Comparison of ENCODE assay signal across 10 mouse cellular contexts in genomic region chr4:136120041-136120440, GRCm38 (mm10). TPM values are rescaled to one million over a fixed set of nuclear protein-coding genes. Genes with fewer than 3 reads are reported as not detected.
DNase-seq lines count a peak whose midpoint lies in the region; ATAC-seq and TF ChIP-seq lines count a peak whose summit lies in the region.
"Had no signal": no experiment of that assay in that cellular context is flagged by ENCODE, and none has a peak within 500 bp of the region (broad histone marks: within the 10 kb centered on the region; RNA-seq: fewer than 3 reads in every experiment).

No protein-coding gene starts in this region.

- H3K27me3 ChIP-seq in kidney, adult 2 months (replicated peaks; ENCODE audit: control insufficient read depth, insufficient read depth, low read length), result no peaks in the 10 kb centered on the region
- H3K27me3 ChIP-seq in intestine, embryonic 16.5 days (replicated peaks; ENCODE audit: control insufficient read depth, insufficient read depth, low read length), result no peaks in the 10 kb centered on the region
- H3K27me3 ChIP-seq: forebrain, embryonic 15.5 days had no signal

- no peak for TF ChIP-seq CTCF in kidney, adult 2 months (conservative IDR thresholded peaks at IDR 0.05; ENCODE audit: insufficient read depth, insufficient read length, low read depth, low read length)

- ATAC-seq in intestine, embryonic 16.5 days, result no peak
- ATAC-seq: forebrain, embryonic 15.5 days; hindbrain, postnatal 0 days had no signal

- H3K4me2 ChIP-seq in intestine, embryonic 16.5 days (ENCODE audit: low read depth, low read length), result no peak overlapping the region
- H3K4me2 ChIP-seq: forebrain, embryonic 15.5 days had no signal

- peaks cover 7% of the 10 kb centered on the region; the same call in 1 of the 2 replicates for H3K4me1 ChIP-seq in kidney, adult 2 months (ENCODE audit: control insufficient read depth, insufficient read depth, low read length)
- peaks cover 14% of the 10 kb centered on the region for H3K4me1 ChIP-seq in intestine, embryonic 16.5 days (ENCODE audit: control insufficient read depth, insufficient read depth, low read length)
- H3K4me1 ChIP-seq: forebrain, embryonic 15.5 days had no signal

- H3K27ac ChIP-seq in kidney, adult 2 months (ENCODE audit: insufficient read depth, low read depth, low read length), result no peak overlapping the region
- H3K27ac ChIP-seq in intestine, embryonic 16.5 days (ENCODE audit: low read length), result no peak overlapping the region
- H3K27ac ChIP-seq: forebrain, embryonic 15.5 days; hindbrain, postnatal 0 days had no signal

- H3K36me3 ChIP-seq in kidney, adult 2 months (ENCODE audit: control insufficient read depth, insufficient read depth, low read length), result no peaks in the 10 kb centered on the region
- H3K36me3 ChIP-seq in intestine, embryonic 16.5 days (ENCODE audit: control insufficient read depth, insufficient read depth, low read length), result no peaks in the 10 kb centered on the region
- H3K36me3 ChIP-seq: forebrain, embryonic 15.5 days had no signal

- no peak overlapping the region for H3K4me3 ChIP-seq in kidney, adult 2 months (ENCODE audit: insufficient read depth, low read depth, low read length)
- no peak overlapping the region for H3K4me3 ChIP-seq in intestine, embryonic 16.5 days (ENCODE audit: low read length)
- H3K4me3 ChIP-seq: forebrain, embryonic 15.5 days had no signal

- 17% methylated on average over 16 of the region's 16 CpGs for WGBS in kidney, adult 2 months
- 24% methylated on average over 16 of the region's 16 CpGs for WGBS in intestine, embryonic 16.5 days

- H3K9me3 ChIP-seq in intestine, embryonic 16.5 days (ENCODE audit: control insufficient read depth, low read length), result no peaks in the 10 kb centered on the region
- H3K9me3 ChIP-seq: forebrain, embryonic 15.5 days had no signal

- TF ChIP-seq POLR2A in kidney, adult 2 months (IDR thresholded peaks at IDR 0.05; ENCODE audit: low read depth, low read length), result no peak

- H3K9ac ChIP-seq in intestine, embryonic 16.5 days (ENCODE audit: low read depth, low read length), result no peak overlapping the region
- H3K9ac ChIP-seq: forebrain, embryonic 15.5 days had no signal

- DNase-seq in lung, adult 18-20 months, result peak; percentile 49 to 51
- DNase-seq in lung, postnatal 14 days, result no peak
- DNase-seq in embryo, embryonic 10.5 days (ENCODE audit: low spot score), result peak; percentile 47
- peak; percentile 59 for DNase-seq in kidney, adult 2 months
- DNase-seq in lung, postnatal 25 days (ENCODE audit: low spot score), result peak; percentile 47
- DNase-seq in frontal cortex, postnatal 10 days (ENCODE audit: low spot score in 2 of 2), result no peak
- DNase-seq: cerebellum, postnatal 36 days had no signal

RNA-seq across cellular contexts. Expression of gene Id3, which starts 23.3 kb away (rescaled TPM):
- polyA plus RNA-seq in kidney, adult 2 months (2012; rRNA removed), result 259 and 289 TPM in 2 replicates
- polyA plus RNA-seq in intestine, embryonic 16.5 days (2015; fragmentation: Nextera tagmentation; extraction: Ambion mirVana), result 232 and 245 TPM in 2 replicates

RNA-seq across cellular contexts. Expression of gene E2f2, which starts 52.2 kb away (rescaled TPM):
- polyA plus RNA-seq in kidney, adult 2 months (2012; rRNA removed), result 2.1 and 2.2 TPM in 2 replicates
- polyA plus RNA-seq in intestine, embryonic 16.5 days (2015; fragmentation: Nextera tagmentation; extraction: Ambion mirVana), result 7.5 and 9.3 TPM in 2 replicates

Comparison
In these comparisons a context has a peak if more than half of its experiments do, and no peak if none do; other contexts are left out.
1. DNase-seq: peak in lung, adult 18-20 months (2 of 2), embryo, embryonic 10.5 days (single experiment), kidney, adult 2 months (single experiment) and lung, postnatal 25 days (single experiment); none in lung, postnatal 14 days (single experiment) and frontal cortex, postnatal 10 days (0 of 2).